Mouse (Mus musculus) liver, embryonic 11.5 days (tissue): ENCODE results near the gene Rapgefl1. TPM values are rescaled to one million over a fixed set of nuclear protein-coding genes. Genes with fewer than 3 reads are reported as not detected.
A peak's percentile ranks its signal among the peaks of the same experiment; 100 is the strongest.

Source experiments
- ATAC-seq: fragments of 200-750 bp; cut with Nextera tagmentation; replicated peaks from 2 replicates; pipeline ENCODE4 v1.8.0; 2017; ENCODE audit warnings: moderate number of reproducible peaks, mild to moderate bottlenecking, moderate TSS enrichment, moderate library complexity; ENCODE audit not compliant: low FRiP score
- DNase-seq: peaks from one replicate; pipeline ENCODE4 v3.0.0-alpha.2; 2017; ENCODE audit warnings: low spot score
- H3K27ac ChIP-seq: fragments of 300-500 bp; sonication (generic); 2 replicates; pipeline ENCODE4 v1.5.1; 2014; ENCODE audit warnings: mild to moderate bottlenecking, low read depth, low read length, control low read depth
- H3K27me3 ChIP-seq: fragments of 300-500 bp; sonication (generic); replicated peaks from 2 replicates; pipeline ENCODE4 v1.6.1; 2014; ENCODE audit warnings: low read length, mixed read lengths; ENCODE audit not compliant: control insufficient read depth, insufficient read depth
- H3K36me3 ChIP-seq: fragments of 300-500 bp; sonication (generic); 2 replicates; pipeline ENCODE4 v1.6.1; 2014; ENCODE audit warnings: mild to moderate bottlenecking, low read length, moderate library complexity, mixed read lengths; ENCODE audit not compliant: control insufficient read depth, insufficient read depth
- H3K4me1 ChIP-seq: fragments of 300-500 bp; sonication (generic); replicated peaks from 2 replicates; pipeline ENCODE4 v1.6.1; 2014; ENCODE audit warnings: low read length, mixed read lengths; ENCODE audit not compliant: control insufficient read depth, insufficient read depth
- H3K4me2 ChIP-seq: fragments of 300-500 bp; sonication (generic); 2 replicates; pipeline ENCODE4 v1.6.1; 2014; ENCODE audit warnings: mild to moderate bottlenecking, control low read depth, moderate library complexity
- H3K4me3 ChIP-seq: fragments of 300-500 bp; sonication (generic); 2 replicates; pipeline ENCODE4 v1.5.1; 2014; ENCODE audit warnings: low read depth, low read length, control low read depth
- H3K9ac ChIP-seq: fragments of 300-500 bp; sonication (generic); 2 replicates; pipeline ENCODE4 v1.6.1; 2014; ENCODE audit warnings: low read depth, low read length, control low read depth
- H3K9me3 ChIP-seq: fragments of 300-500 bp; sonication (generic); 2 replicates; pipeline ENCODE4 v1.6.1; 2016; ENCODE audit warnings: low read length, inconsistent platforms, mixed read lengths; ENCODE audit not compliant: control insufficient read depth
- WGBS: fragments of 180-500 bp; shearing (Covaris S2); extraction: QIAGEN DNeasy Blood & Tissue Kit; methylation state at CpG from one replicate; pipeline ENCODE4 v1.1.7; 2014; 5-methylcytosine and 5-hydroxymethylcytosine counted together
- polyA plus RNA-seq: library from polyadenylated mRNA; unstranded; fragments of >200 nt; fragmentation: Nextera tagmentation; extraction: Ambion mirVana; gene quantifications from 2 replicates; pipeline ENCODE4 v1.2.1, GENCODE M21; 2014

Rapgefl1 gene
- polyA plus RNA-seq, 1 experiment from 2014 or later: 0.55 TPM

GRCm38 (mm10) chr11:98829091-98829775 lies 7.4 kb upstream of the Rapgefl1 start:
- WGBS: 75% methylated on average over 12 of the region's 12 CpGs
- no peak overlapping the region for H3K4me2 ChIP-seq
- DNase-seq (no peak), ATAC-seq (no peak)
- H3K9ac ChIP-seq: no peak overlapping the region
- H3K4me3 ChIP-seq: no peak overlapping the region
- peaks cover 51% of the 10 kb centered on the region for H3K36me3 ChIP-seq
- no peaks in the 10 kb centered on the region for H3K4me1 ChIP-seq
- no peaks in the 10 kb centered on the region for H3K9me3 ChIP-seq
- no peaks in the 10 kb centered on the region for H3K27me3 ChIP-seq
- H3K27ac ChIP-seq: no peak overlapping the region

- no peaks in the 10 kb centered on the region for H3K27me3 ChIP-seq
- H3K9me3 ChIP-seq: no peaks in the 10 kb centered on the region
- no peak overlapping the region for H3K4me3 ChIP-seq
- H3K4me2 ChIP-seq: no peak overlapping the region
- H3K36me3 ChIP-seq: peaks cover 47% of the 10 kb centered on the region
- WGBS: 83% methylated on average over 4 of the region's 4 CpGs
- no peak for ATAC-seq
- H3K27ac ChIP-seq: no peak overlapping the region
- no peaks in the 10 kb centered on the region for H3K4me1 ChIP-seq
- no peak for DNase-seq
- H3K9ac ChIP-seq: no peak overlapping the region
Observed at GRCm38 (mm10) chr11:98829875-98830274, 6.7 kb upstream of the Rapgefl1 start.

DNA sequence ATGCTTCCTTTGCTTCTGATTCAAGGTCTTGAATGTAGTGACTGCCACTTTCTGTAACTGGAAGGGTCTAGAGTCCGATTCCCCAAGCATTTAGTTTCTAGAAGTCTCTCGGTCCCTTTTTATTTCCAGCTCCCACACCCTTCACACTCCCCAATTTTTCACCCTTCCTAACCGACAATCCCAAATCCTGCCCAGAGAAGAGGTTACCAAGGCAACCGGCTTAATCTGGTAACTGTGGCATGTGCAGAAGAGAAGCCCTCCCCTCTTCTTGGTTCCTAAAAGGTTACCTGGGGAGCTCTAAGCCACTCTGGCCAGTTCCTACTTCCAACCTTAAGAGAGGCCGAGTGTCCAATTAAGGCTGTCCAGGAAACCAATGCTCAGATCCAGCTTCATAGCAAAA lies 1.3 kb upstream of the Rapgefl1 start:
- H3K4me1 ChIP-seq: peaks cover 19% of the 10 kb centered on the region
- H3K27ac ChIP-seq: no peak overlapping the region
- peaks cover 30% of the 10 kb centered on the region for H3K27me3 ChIP-seq
- DNase-seq (no peak), ATAC-seq (no peak)
- peaks cover 13% of the 10 kb centered on the region for H3K36me3 ChIP-seq
- no peaks in the 10 kb centered on the region for H3K9me3 ChIP-seq
- H3K4me3 ChIP-seq: no peak overlapping the region
- WGBS: 59% methylated on average over 5 of the region's 5 CpGs
- H3K4me2 ChIP-seq: no peak overlapping the region
- no peak overlapping the region for H3K9ac ChIP-seq

DNA sequence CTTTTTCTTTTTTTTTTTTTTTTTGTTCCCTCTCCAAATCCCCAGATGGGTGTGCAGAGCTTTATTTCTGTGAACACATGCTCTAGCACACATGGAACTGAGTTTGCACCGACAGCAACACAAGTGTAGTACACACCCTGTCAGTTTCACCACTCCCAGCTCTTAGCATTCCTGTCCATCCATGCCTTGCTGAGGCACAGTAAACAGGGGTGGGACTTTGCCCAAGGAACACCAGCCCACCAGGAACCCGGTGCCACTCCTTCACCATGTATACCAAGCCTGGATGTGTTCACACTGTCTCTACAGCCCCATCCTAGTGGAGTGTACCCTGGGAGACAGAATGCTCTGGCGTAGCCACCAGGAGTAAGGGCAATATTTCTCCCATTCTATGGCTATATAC lies 860 bp upstream of the Rapgefl1 start:
- DNase-seq (no peak), ATAC-seq (no peak)
- Histone ChIP-seq H3K4me3 (no peak overlapping the region), H3K4me2 (no peak overlapping the region; the same call in 1 of the 2 replicates), H3K27me3 (peaks cover 30% of the 10 kb centered on the region), H3K27ac (no peak overlapping the region), H3K36me3 (peaks cover 13% of the 10 kb centered on the region; the same call in 1 of the 2 replicates), H3K9ac (no peak overlapping the region), H3K9me3 (no peaks in the 10 kb centered on the region), H3K4me1 (peaks cover 19% of the 10 kb centered on the region)
- 64% methylated on average over 3 of the region's 3 CpGs for WGBS

DNA sequence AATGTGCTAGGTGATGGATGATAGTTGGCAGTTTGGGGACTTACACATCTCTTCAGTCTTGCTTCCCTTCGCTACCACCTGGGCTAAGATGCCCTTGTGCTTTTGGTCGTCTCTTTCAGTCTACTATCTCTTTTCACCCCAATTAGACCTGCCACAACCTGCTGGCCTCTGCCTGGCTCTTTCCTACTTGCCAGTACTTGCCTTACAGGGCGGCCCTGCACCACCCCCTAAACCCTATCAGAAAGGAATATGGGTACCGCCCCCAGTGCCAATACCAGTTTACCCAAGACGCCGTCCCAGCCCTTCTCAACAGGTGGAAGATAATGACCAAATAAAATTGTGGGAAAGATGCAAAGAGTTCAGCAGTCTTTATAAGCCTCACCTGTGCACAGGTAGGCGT lies 457 bp upstream of the Rapgefl1 start:
- peak overlapping the region; percentile 96 for H3K4me2 ChIP-seq
- H3K4me1 ChIP-seq: peaks cover 19% of the 10 kb centered on the region
- peak overlapping the region; percentile 64 for H3K4me3 ChIP-seq
- peak overlapping the region; percentile 28 for H3K9ac ChIP-seq
- ATAC-seq: peak; percentile 56; the same call in 1 of the 2 replicates
- DNase-seq: no peak
- no peaks in the 10 kb centered on the region for H3K9me3 ChIP-seq
- H3K36me3 ChIP-seq: peaks cover 12% of the 10 kb centered on the region; the same call in 1 of the 2 replicates
- whole genome bisulfite sequencing: 27% methylated on average over 7 of the region's 7 CpGs
- H3K27me3 ChIP-seq: peaks cover 30% of the 10 kb centered on the region
- H3K27ac ChIP-seq: no peak overlapping the region

GRCm38 (mm10) chr11:98837231-98837704 lies 683 bp downstream of the Rapgefl1 start:
- DNase-seq (peak; percentile 49), ATAC-seq (no peak)
- Histone ChIP-seq H3K27me3 (peaks cover 30% of the 10 kb centered on the region), H3K4me3 (peak overlapping the region; percentile 64), H3K9ac (peak overlapping the region; percentile 66), H3K27ac (no peak overlapping the region), H3K4me2 (peak overlapping the region; percentile 96), H3K9me3 (no peaks in the 10 kb centered on the region), H3K36me3 (peaks cover under 1% of the 10 kb centered on the region; the same call in 1 of the 2 replicates), H3K4me1 (peaks cover 19% of the 10 kb centered on the region)
- WGBS: 3% methylated on average over 29 of the region's 29 CpGs

DNA sequence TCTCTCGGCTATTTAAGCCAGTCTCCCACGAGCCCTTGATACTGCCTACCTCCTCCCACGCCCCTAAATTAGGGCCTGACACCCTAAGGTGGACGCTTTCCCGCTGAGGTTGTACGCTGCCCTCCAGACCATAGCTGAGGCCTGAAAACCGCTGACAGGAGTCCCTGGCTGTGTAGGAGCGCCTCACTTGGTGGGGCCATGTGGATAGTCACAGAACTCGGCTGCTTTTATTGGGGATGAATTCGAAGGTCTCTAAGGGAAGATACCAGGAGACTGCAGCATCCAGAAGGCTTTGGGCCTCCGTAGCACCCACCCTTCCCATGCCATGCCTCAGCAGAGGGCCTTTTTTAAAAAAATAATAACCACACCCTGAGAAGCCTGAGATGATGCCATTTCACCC lies 1.3 kb downstream of the Rapgefl1 start:
- H3K9me3 ChIP-seq: no peaks in the 10 kb centered on the region
- H3K36me3 ChIP-seq: no peaks in the 10 kb centered on the region; the same call in 1 of the 2 replicates
- no peak for ATAC-seq
- WGBS: 51% methylated on average over 11 of the region's 11 CpGs
- peaks cover 19% of the 10 kb centered on the region for H3K4me1 ChIP-seq
- no peak for DNase-seq
- no peak overlapping the region for H3K4me3 ChIP-seq
- peaks cover 30% of the 10 kb centered on the region for H3K27me3 ChIP-seq
- H3K4me2 ChIP-seq: no peak overlapping the region; the same call in 1 of the 2 replicates
- no peak overlapping the region for H3K27ac ChIP-seq
- H3K9ac ChIP-seq: no peak overlapping the region

GRCm38 (mm10) chr11:98838512-98838911 lies 1.9 kb downstream of the Rapgefl1 start:
- Histone ChIP-seq H3K27ac (no peak overlapping the region), H3K4me1 (peaks cover 19% of the 10 kb centered on the region), H3K9me3 (no peaks in the 10 kb centered on the region), H3K9ac (no peak overlapping the region), H3K4me2 (no peak overlapping the region), H3K4me3 (no peak overlapping the region), H3K27me3 (peaks cover 30% of the 10 kb centered on the region), H3K36me3 (no peaks in the 10 kb centered on the region; the same call in 1 of the 2 replicates)
- ATAC-seq: no peak
- DNase-seq: no peak
- 80% methylated on average over 9 of the region's 9 CpGs for WGBS

- ATAC-seq (no peak), DNase-seq (no peak)
- Histone ChIP-seq H3K9me3 (no peaks in the 10 kb centered on the region), H3K4me3 (no peak overlapping the region), H3K4me1 (peaks cover 19% of the 10 kb centered on the region), H3K9ac (no peak overlapping the region), H3K4me2 (no peak overlapping the region), H3K36me3 (no peaks in the 10 kb centered on the region; the same call in 1 of the 2 replicates), H3K27me3 (peaks cover 30% of the 10 kb centered on the region), H3K27ac (no peak overlapping the region)
- 42% methylated on average over 6 of the region's 6 CpGs for WGBS
Observed at GRCm38 (mm10) chr11:98839402-98839801, 2.8 kb downstream of the Rapgefl1 start.
